Mouse (Mus musculus): Measurements from ENCODE around the gene St3gal3.

Gene St3gal3

DNA sequence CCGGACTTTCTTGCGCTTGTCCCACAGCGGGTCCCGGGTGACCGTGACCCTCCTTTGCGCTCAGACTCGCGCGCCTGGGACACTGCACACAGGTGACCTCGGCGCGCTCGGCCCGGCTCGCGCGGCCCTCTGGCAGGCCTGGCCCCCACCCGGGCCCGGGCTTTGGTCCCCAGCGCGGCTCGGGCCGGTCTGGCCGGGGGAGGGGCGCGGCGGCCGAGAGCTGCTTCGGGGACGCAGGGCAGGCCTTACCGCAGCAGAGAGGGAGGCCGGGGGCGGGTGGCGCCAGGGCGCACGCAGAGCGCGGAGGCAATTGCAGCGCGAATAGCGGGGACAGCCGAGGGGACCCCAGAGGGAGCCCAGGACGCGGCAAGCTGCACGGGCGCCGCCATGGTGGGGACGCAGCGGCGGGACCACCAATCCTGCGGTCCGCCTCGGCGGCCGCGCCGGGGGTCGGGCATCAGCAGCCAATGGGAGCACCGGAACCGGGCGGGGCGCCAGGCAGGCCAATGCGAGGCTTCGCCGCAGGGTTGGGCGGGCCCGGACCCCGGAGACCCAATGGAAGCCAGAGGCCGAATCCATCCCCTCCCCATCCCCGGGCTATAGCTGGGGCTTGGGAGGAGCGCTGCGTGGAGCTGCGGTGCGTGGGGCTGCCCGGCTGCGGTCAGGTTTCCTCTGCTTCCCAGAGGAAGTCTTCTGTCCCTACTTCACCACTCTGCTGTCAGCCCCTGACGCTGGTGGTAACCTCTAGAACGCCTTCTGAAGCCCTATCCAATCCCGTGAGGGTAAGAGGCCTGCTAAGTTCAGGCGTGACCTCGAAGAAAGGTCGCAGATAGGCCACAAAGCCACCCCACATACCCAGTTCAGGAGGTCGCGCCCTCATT lies at the start of gene St3gal3:
TSS of gene St3gal3 (minus strand) at position 430 of the 881 bp plus-strand sequence.
- DNase-seq, result peak; percentile 100

DNA sequence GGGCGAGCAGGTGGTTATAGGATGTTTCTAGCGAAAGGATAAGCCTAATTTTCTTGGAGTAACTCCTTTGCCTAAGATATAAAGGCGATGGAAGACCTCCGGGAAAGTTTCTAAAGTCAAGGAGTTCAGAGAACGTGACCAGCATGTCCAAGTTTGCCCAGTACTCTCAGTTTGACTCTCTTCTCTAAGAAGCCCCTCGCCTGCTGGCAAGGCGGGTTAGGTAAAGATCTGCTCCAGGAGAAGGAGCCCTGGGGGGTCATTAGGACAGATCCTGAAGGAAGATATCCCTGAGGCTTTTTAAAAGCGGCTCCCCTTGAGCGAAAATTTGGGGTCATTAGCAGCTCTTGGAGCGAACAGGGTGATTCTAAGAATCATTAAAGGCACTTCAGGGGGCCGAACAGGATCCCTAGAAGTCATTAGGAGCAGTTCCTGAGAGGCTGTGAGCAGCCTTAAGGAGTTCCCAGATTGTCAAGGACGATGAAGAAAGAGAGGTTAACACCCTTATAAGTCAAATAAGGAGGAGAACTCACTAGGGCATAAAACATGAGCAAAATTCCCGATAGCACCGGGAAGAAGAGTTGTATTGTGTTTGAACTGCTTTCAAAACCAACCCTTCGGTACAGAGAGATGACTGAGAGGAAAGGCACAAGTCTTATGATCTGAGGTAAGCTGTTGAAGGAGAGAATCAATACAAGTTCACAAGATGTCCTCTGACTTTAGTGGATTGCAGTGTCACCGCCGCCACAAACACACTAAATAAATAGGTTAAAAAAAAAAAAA lies 45.8 kb upstream of the St3gal3 start:
- peak in 1 of 2 experiments; percentile 41 for DNase-seq

DNA sequence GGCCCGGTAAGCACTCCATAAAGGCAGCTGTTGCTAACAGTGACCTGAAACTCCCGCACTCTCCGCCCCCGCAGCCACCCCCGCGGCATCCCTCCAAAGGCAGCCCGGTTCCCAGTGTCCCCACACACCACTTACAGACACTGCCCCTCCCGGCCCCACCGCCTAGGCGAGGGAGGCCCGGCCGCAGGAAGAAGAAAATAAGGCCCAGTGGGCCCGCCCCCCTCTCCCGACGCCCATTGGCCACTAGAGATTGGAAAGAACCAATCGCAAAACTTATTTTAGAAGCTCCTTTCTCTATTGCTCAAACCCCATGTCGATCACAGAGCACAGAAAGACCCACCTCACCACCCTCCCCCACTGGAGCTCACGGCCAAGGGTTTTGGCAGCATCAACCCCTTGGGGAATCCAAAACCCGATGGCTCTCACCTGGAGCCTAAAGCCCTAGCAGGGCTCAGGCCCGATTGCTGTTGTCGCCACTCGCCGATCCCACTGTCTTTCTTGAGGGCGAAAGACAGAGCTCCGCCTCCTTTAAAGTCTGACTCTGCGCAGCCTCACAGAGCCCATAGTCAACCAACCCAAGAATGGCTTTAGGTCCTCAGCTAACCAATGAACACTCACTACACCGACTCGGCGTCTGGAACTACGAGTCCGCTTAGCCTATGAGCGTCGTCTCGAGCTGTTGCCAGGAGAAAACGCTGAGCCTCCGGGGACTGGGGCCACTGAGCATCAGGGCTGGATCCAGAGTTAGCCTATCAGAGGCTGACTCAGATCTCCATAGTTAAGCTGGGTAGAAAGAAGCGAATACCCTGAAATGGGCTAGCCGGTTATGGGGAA lies 45.0 kb upstream of the St3gal3 start, which contains the start of gene Kdm4a:
TSS of gene Kdm4a (minus strand) at position 577 of the 834 bp plus-strand sequence.
- DNase-seq, result peak; percentile 94 to 97

DNA sequence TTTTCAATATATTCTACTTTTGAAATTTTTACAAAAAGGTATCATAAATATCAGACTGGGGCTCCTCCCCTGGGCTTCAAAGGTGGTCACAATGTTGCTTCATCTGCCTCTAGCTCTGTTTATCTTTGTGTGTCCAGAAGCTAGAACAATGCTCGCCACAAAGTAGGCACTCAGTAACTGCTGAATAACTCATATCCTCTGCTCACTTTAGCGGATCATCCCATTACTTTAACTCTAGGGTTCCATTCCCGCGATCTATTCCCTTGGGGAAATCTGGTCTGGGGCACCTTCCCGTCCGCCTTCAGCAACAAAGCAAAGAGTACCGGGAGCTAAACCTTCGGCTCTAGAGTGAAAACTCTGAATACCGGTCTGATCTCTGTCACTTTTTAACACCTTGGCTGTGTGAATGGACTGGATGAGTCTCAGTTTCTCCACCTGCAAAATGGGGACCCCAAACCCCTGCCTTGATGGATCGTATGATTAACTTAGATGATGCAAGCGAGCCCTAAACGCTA lies 44.3 kb upstream of the St3gal3 start:
- DNase-seq, result no peak

DNA sequence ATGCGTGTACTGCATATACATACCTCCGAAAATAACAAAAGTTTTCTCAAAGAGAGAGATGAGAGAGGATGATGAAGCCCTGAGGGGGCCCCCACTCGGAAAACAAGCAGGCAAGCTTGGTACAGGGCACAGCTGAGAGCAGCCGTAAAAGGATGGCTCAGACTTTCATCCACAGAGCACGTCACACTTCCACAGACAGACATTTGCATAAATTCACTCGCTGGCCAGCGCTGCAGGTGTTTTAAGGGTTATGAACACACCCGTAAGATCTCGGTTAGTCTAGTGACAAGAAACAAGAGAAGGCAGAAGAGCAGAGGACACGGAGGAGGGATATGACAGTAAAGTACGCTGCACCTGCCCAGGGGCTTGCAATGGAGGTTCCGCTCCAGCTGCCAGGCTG lies 37.7 kb upstream of the St3gal3 start:
- no peak for DNase-seq

DNA sequence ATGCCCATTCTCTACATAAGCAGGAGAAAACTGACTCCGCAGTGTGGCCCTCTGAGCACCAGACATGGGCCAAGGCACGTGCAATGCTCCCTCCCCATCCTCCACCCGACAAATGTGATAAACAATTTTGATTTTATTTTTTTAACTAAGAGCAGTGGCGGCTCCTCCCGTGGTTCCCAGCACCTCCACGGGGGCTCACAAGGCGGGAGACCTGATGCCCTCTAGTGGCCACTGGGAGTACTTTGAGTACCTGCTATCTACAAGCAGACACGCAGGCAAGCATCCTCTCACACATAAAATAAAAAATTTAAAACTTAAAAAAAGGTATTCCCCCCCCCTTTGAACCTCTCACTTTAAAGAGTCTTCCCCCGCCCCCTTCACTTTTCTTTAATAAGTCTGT lies 36.3 kb upstream of the St3gal3 start:
- peak; percentile 42 to 45 for DNase-seq

DNA sequence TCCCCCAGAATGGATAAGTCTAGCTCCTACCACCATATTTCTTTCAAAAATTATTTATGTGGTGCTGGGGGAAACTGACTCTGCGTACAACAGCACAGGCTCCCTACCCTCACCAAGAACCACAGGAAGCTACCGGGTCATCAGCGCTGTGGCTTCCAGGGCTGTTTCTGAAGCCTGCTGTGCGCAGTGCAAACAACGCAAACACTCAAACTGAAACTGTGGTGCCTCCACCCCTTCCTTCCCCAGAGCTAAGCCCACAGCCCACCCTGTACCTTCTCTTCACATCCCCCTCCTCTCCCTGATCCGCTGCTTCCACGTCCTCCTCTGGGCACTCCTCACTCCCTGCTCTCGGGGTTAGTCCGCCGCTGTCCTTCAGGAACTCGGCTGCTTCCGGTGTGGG lies 27.4 kb upstream of the St3gal3 start:
- no peak for DNase-seq

DNA sequence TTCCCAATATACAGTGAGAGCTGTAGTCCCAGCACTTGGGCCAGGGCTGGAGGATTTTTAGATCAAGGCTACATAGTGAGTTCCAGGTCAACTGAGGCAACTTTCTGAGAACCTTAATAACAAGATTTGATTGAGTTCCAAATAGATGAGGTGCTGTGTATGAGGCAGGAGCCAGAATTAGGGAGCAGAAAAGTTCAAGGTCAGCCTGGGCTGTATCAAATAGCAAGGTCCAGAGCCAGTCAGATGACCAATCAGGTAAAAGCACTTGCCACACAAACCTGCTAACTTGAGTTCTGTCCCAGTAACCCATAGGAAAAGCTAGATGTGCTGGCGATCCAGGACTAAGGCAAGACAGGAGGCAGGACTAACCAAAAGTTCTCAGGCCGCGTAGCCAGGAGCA lies 23.0 kb upstream of the St3gal3 start:
- no peak for DNase-seq

DNA sequence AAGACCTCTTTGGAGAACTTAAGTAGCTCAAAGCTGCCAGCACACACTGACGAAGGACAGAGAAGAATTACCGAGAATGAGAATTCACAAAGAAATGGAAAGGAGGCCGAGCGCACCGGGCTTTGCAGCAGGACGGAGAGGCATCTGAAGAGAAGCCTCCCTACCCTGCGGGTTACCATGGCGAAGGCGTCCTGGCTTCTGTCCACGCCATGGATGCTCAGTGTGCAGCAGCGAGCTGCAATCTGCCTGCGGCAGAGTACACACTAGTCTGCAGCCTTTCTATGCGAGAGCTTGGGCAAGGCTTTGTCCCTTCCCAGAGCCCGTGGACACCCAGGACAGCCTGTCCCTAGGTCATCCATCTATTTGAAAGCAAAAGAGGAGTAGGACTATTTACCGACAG lies 21.8 kb upstream of the St3gal3 start:
- DNase-seq, result peak; percentile 74 to 82

DNA sequence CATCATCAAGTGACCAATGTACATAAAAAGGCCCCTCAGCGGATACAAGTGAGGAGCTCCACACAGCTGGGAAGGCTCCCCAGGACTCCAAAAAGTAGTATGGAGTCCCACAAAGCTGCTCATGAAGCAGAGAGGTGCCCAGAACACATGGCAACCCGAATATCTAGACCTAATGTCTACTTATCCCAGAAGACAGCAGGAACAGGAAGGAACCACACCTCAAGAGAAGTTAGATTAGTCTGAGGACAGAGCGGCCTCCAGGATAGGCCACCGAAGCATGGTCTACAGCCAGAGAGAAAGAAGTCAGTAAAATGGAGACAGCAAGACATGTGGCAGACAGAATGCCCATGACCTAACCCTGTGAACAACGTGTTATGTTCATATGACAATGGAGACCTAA lies 20.2 kb upstream of the St3gal3 start:
- no peak for DNase-seq

DNA sequence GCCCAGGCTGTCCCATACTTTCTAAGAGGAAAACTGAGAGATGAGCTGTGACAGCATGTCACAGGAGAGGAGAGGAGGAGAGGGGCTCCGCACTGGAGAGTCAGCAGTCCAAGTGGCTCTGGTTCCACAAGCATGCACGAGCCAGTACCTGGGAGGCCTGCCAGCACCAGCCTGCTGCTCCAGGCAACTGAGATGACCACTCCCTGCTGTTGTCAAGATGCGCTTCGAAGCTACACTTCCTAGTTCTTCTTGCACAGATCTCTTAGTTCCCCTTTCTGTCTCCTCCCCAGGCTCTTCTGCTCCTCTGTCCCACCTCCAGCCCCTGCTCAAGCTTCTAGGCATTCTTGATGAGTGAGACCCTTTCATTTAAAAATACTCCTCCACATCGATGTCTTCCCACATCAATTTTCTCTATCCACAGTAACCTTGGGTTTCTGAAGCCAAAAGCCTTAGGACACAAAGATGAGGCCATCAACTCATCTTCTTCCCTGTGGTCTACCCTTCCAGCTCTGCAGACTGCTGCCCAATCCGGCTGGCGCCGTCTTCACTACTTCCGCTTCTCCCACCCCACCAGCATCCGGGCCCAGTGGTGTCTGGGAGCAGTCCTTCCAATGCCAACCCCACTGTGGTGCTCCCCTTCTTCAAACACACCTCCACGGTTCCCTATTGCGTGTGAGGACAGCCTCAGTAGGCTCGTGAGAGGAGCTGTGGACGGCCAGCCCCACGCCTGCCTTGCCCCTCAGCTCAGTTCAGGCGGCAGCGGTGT lies 17.5 kb upstream of the St3gal3 start:
- DNase-seq, result peak; percentile 98

DNA sequence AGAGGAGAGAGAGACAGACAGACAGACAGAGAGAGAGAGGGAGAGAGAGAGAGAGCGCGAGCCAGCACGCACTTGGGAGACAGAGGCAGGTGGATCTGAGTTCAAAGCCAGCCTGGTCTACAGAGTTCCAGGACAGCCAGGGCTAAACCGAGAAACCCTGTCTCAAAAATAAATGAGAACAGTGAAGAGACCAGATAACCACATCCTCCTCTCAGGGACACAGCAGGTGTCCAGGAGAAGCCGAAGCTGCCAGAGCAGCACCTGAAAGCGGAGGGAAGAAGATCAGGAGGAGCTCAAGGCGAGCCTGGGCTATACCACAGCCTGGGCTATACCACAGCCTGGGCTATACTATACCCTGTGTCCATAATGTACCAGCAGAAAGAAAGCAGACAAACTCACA lies 16.1 kb upstream of the St3gal3 start:
- DNase-seq, result peak; percentile 45 to 51

DNA sequence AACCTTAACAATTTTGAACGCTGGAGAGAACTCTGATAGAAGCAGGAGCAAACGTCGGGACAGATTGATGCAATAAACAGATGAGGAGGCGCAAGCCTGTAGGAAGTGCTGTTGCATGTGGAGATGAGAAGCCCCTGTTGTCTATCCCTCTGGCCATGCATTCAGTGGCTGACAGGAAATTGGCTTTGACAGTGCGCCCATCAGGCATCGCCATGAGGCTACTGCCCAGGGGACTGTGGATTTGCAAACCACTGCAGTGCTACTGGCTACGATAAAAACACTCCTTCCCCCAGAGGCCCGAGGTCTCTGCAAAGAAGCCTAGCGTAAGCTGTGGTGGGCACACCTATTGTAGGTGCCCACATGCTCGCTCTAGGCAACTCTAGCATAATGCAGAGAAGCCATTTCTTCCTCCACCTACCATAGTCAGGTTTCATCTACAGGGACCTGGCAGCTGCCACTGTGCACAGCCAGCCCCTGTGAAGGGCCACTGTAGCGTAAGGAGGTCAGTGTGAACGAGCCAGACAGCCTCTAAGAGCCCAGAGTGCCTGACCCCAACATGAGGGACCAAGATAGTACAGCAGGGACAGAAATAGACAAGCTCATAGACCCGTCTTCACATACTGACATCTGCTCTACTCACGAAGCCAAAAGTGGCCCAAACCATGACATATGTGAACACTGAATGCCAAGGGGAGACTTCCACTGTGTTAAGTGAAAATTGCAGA lies 15.4 kb upstream of the St3gal3 start:
- peak; percentile 78 to 83 for DNase-seq

DNA sequence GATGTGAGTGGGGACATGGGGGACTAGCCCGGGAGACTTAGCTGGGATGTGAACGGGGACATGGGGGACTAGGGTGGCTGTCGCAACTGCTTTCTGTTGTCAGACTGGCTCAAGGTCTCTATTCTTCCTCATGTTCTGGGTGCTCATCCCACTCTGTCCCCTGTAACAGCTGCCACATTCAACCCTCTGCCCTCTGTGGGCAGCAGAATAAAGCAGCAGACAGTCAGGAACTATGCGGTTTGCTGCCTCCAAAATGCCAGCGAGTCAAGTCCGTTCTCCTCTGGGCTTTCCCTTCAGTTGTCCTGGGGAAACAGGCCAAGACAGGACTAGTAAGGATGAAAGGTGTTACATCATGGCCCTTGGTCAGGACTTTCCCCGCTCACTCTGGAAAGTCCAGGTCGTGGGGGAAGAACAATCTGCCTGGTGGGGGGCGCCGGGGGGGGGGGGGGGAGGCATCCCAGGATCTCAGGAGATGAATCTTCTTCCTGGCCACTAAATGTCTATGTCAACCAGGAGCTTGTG lies 14.4 kb upstream of the St3gal3 start:
- DNase-seq, result peak in 1 of 2 experiments; percentile 42

DNA sequence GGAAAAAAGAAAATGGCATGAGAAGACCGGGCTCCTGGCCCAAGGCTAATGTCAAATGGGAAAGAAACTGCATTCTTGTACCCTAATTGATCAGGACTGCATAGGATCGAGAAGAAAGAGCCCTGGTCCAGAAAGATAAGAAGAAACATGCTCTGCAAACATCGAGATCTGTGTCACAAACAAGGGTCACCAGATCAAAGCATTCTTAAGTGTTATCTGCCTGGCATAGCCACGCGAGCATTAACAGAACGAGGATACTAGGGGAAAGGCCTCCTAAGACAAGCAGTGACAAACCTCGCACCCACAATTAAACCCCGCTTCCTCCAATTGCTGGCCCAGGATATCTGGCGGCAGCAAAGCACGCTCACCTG lies 13.6 kb upstream of the St3gal3 start:
- DNase-seq, result no peak

DNA sequence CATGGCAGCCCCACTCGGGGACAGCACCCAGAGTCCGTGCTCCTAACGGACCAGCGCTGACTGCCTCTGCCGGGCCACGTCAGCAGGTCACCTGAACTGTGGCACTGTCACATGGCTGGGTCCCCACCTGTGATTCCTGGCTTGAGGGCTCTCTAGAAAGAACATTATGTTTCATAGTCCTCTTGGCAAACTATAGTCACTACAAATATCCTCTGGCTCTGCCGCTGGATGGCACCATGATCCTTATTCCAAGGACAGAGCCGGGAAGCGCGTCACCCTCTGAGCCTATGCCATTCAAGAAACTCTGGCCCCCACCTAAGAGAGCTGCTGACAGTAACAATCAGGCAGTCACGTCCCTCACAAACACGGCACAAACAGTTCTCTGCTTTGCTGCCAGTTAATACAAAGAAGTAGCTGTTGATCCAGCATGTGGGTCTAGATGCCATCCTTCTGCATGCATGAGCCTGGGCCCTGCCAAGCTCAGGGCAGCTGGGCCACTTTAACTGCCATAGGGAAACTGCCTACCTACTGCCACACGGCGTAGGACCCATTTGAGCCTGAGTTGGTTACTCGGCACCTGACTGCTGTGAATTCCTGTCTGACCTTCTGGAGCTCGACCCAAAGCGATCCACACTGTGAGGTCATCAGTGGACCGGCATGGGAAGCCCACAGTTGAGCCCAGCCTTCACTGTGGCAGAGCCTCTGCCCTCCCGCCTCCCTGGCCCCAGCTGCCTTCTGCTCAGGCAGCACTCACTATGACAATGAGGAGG lies 13.0 kb upstream of the St3gal3 start:
- peak; percentile 67 to 68 for DNase-seq

DNA sequence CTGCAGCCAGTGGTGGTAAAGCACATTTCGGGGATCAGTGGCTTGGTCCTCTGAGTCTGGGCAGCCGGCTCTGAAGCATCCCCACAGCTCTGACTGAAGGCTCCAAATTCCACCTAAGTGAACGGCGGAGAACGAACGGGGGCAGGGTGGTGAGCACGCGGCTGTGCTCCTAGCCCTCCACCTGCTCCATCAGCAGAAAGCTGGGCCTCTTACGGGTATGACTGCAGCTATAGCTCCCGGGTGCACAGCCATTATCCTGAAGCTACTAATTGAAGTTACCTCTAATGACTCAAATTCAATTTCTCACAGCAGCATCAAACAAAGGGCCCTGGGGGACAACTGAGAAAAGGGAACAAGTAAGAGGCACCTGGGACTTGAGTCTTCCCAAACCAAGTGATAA lies 12.4 kb upstream of the St3gal3 start:
- no peak for DNase-seq

DNA sequence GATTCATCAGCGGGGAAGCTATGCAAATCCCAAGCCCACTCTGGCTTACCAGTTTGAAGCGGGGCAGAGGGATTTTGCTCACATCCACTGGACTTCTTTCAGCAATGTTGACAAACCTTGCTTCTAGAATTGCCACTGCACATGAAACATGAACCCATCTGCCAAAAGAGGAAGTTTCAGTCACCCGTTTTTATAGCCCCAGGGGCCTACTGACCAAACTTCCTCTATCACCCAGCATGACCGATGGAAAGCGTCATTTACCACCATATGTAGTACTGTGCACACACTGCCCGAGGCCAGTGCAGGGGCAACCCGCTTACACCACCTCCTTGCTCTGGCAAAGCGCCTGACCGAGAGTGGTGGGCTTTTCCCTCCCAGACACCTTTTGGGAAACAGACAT lies 9.6 kb upstream of the St3gal3 start:
- DNase-seq, result no peak

DNA sequence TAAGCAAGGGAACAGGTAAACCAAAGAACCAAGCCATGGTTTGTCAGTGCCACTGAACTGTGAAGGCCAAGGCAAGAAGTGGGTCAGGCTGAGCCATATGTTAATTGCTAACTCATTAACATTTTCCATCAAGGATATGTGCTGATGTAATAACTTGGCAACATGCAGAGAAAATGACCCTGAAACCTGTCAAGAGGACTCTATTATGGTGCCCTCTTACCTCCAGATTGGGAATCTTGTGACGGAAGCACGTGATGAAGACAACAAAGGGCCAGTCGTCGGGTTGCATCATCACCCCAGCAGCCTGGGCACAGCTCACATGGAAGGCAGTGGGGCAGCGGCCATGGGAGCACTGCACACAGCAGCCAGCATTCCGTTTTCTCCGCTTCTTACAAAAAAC lies 9.0 kb upstream of the St3gal3 start:
- no peak for DNase-seq

DNA sequence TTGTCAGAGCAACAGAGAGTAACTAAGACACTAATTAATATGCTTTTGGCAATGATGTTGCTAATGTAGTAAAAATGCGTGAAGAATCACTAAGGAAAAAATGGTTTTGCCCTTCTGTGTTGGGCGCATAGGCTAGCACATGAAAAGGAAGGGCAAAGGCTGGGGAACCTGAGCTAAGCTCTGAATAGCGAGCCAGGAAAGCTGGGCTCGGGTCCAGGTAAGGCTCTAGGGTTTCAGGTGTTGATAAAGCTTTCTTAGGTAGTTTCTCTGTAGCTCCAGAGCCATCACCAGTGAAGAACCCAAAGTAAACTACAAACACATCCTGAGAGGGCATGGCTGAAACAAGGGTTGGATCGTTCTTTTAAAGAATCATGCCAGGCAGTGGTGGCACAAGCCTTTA lies 6.8 kb upstream of the St3gal3 start:
- DNase-seq, result peak in 1 of 2 experiments; percentile 43

Data from cerebellum, postnatal 10 days (tissue).